In genomic region chr3:86028658-86029375, GRCm38 (mm10) we compare ENCODE assay signal across 36 mouse cellular contexts. TPM values are rescaled to one million over a fixed set of nuclear protein-coding genes. Genes with fewer than 3 reads are reported as not detected.
DNase-seq lines count a peak whose midpoint lies in the region; ATAC-seq and TF ChIP-seq lines count a peak whose summit lies in the region.
"Had no signal": no experiment of that assay in that cellular context is flagged by ENCODE, and none has a peak within 500 bp of the region (broad histone marks: within the 10 kb centered on the region; RNA-seq: fewer than 3 reads in every experiment).

No protein-coding gene starts in this region.

- peak; percentile 61; the same call in 1 of the 2 replicates for ATAC-seq in liver, embryonic 12.5 days
- no peak for ATAC-seq in liver, postnatal 0 days
- ATAC-seq in liver, embryonic 13.5 days (ENCODE audit: low read depth) = 0 out of 2 replicates have a peak, but pooled peaks have one; percentile 47
- ATAC-seq in megakaryocyte-erythroid progenitor cell, adult 5-6 weeks (replicated peaks; ENCODE audit: low FRiP score, low TSS enrichment, poor library complexity, severe bottlenecking) = peak; percentile 59; the same call in 1 of the 2 replicates
- ATAC-seq: forebrain, embryonic 15.5 days; hindbrain, embryonic 16.5 days; Patski had no signal

- H3K27me3 ChIP-seq in liver, embryonic 12.5 days (replicated peaks) = no peaks in the 10 kb centered on the region
- H3K27me3 ChIP-seq in liver, postnatal 0 days (ENCODE audit: insufficient read depth, low read length) = no peaks in the 10 kb centered on the region
- H3K27me3 ChIP-seq in liver, embryonic 13.5 days = no peaks in the 10 kb centered on the region
- H3K27me3 ChIP-seq: CH12.LX; embryonic facial prominence, embryonic 13.5 days; forebrain, embryonic 12.5 days; forebrain, embryonic 15.5 days; heart, embryonic 12.5 days; heart, embryonic 15.5 days; hindbrain, embryonic 13.5 days; Patski had no signal

- H3K9ac ChIP-seq in liver, embryonic 12.5 days = no peak overlapping the region
- H3K9ac ChIP-seq in liver, postnatal 0 days (replicated peaks) = no peak overlapping the region
- H3K9ac ChIP-seq in liver, embryonic 13.5 days = no peak overlapping the region
- H3K9ac ChIP-seq: embryonic facial prominence, embryonic 13.5 days; forebrain, embryonic 12.5 days; forebrain, embryonic 15.5 days; heart, embryonic 12.5 days; heart, embryonic 15.5 days; hindbrain, embryonic 13.5 days had no signal

- TF ChIP-seq EP300 in liver, postnatal 0 days (IDR thresholded peaks at IDR 0.05; ENCODE audit: low read depth) = no peak

- no peak overlapping the region for H3K4me2 ChIP-seq in liver, embryonic 12.5 days
- no peak overlapping the region for H3K4me2 ChIP-seq in liver, postnatal 0 days (ENCODE audit: low read depth, low read length)
- no peak overlapping the region for H3K4me2 ChIP-seq in liver, embryonic 13.5 days
- H3K4me2 ChIP-seq: embryonic facial prominence, embryonic 13.5 days; forebrain, embryonic 12.5 days; forebrain, embryonic 15.5 days; heart, embryonic 12.5 days; heart, embryonic 15.5 days; hindbrain, embryonic 13.5 days had no signal

- 54% methylated on average over 15 of the region's 15 CpGs for WGBS in liver, embryonic 12.5 days (ENCODE audit: insufficient replicate concordance)
- 64% methylated on average over 15 of the region's 15 CpGs for WGBS in liver, postnatal 0 days (ENCODE audit: insufficient replicate concordance)
- 54% methylated on average over 15 of the region's 15 CpGs for WGBS in liver, embryonic 13.5 days (ENCODE audit: insufficient replicate concordance)

- no peak overlapping the region for H3K27ac ChIP-seq in liver, embryonic 12.5 days
- H3K27ac ChIP-seq in liver, postnatal 0 days (ENCODE audit: low read depth) = no peak overlapping the region
- no peak overlapping the region for H3K27ac ChIP-seq in liver, embryonic 13.5 days
- H3K27ac ChIP-seq: embryonic facial prominence, embryonic 10.5 days; embryonic facial prominence, embryonic 13.5 days; forebrain, embryonic 12.5 days; forebrain, embryonic 15.5 days; heart, embryonic 15.5 days; hindbrain, embryonic 13.5 days had no signal

- DNase-seq in heart, adult 11 months = peak; percentile 53
- no peak for DNase-seq in heart, postnatal 4 days
- DNase-seq in liver, postnatal 0 days = no peak
- DNase-seq in liver, embryonic 13.5 days = no peak
- DNase-seq in natural killer cell, adult 2 months (ENCODE audit: low spot score in 2 of 2) = no peak
- no peak for DNase-seq in embryo, embryonic 9.5 days (ENCODE audit: extremely low spot score)
- DNase-seq: adrenal gland, postnatal 10 days; adrenal gland, postnatal 36 days; B cell, adult 2 months; cerebellum, adult 11 months; cerebellum, adult 2 months; cerebellum, adult 9-11 months; cerebellum, postnatal 25 days; gastrocnemius, postnatal 10 days; gastrocnemius, postnatal 36 days; heart, postnatal 10 days had no signal

- no peaks in the 10 kb centered on the region for H3K36me3 ChIP-seq in liver, embryonic 12.5 days
- no peaks in the 10 kb centered on the region for H3K36me3 ChIP-seq in liver, postnatal 0 days (replicated peaks; ENCODE audit: insufficient read depth, low read length)
- 0 out of 2 replicates have a peak, but pooled peaks cover 3% of the 10 kb centered on the region for H3K36me3 ChIP-seq in liver, embryonic 13.5 days
- H3K36me3 ChIP-seq: forebrain, embryonic 12.5 days; forebrain, embryonic 15.5 days; G1E; heart, embryonic 15.5 days; hindbrain, embryonic 13.5 days had no signal

- no peak overlapping the region for H3K4me3 ChIP-seq in liver, embryonic 12.5 days
- H3K4me3 ChIP-seq in liver, postnatal 0 days (ENCODE audit: low read depth, low read length) = no peak overlapping the region
- H3K4me3 ChIP-seq in liver, embryonic 13.5 days (replicated peaks) = no peak overlapping the region
- H3K4me3 ChIP-seq: embryonic facial prominence, embryonic 10.5 days; embryonic facial prominence, embryonic 13.5 days; erythroblast, embryonic 14.5 days; forebrain, embryonic 12.5 days; forebrain, embryonic 15.5 days; heart, embryonic 12.5 days; heart, embryonic 15.5 days; hindbrain, embryonic 13.5 days had no signal

- no peak for TF ChIP-seq CTCF in liver, postnatal 0 days (IDR thresholded peaks at IDR 0.05; ENCODE audit: low read depth)

- H3K4me1 ChIP-seq in liver, embryonic 12.5 days = peaks cover 17% of the 10 kb centered on the region
- H3K4me1 ChIP-seq in liver, postnatal 0 days (ENCODE audit: insufficient read depth) = no peaks in the 10 kb centered on the region
- H3K4me1 ChIP-seq in liver, embryonic 13.5 days (replicated peaks) = peaks cover 8% of the 10 kb centered on the region; the same call in 1 of the 2 replicates
- H3K4me1 ChIP-seq: embryonic facial prominence, embryonic 13.5 days; forebrain, embryonic 12.5 days; forebrain, embryonic 15.5 days; hindbrain, embryonic 13.5 days had no signal

- H3K9me3 ChIP-seq in liver, embryonic 12.5 days (replicated peaks) = no peaks in the 10 kb centered on the region
- no peaks in the 10 kb centered on the region for H3K9me3 ChIP-seq in liver, postnatal 0 days (ENCODE audit: low read length)
- no peaks in the 10 kb centered on the region for H3K9me3 ChIP-seq in liver, embryonic 13.5 days (replicated peaks)
- H3K9me3 ChIP-seq: embryonic facial prominence, embryonic 10.5 days; embryonic facial prominence, embryonic 13.5 days; forebrain, embryonic 12.5 days; forebrain, embryonic 15.5 days; G1E; heart, embryonic 15.5 days; hindbrain, embryonic 13.5 days had no signal

RNA-seq across cellular contexts. Expression of gene Prss48, which starts 26.5 kb away (rescaled TPM):
- total RNA-seq in heart, postnatal 4 days (2021) = not detected
- polyA plus RNA-seq in liver, embryonic 12.5 days (2016; fragmentation: Nextera tagmentation; extraction: Ambion mirVana) = not detected in 2 replicates
- polyA plus RNA-seq in liver, postnatal 0 days (2015; fragmentation: Nextera tagmentation; extraction: Ambion mirVana) = not detected in 2 replicates
- not detected in 2 replicates for polyA plus RNA-seq in liver, embryonic 13.5 days (2015; fragmentation: Nextera tagmentation; extraction: Ambion mirVana)
- total RNA-seq in megakaryocyte-erythroid progenitor cell, adult 5-6 weeks (2014; fragmentation: Nextera tagmentation) = not detected in 2 replicates
- total RNA-seq in megakaryocyte-erythroid progenitor cell, adult 5-6 weeks (2017) = not detected in 2 replicates
- total RNA-seq: adrenal gland, adult 18-20 months; adrenal gland, postnatal 10 days; adrenal gland, postnatal 36 days; CH12.LX; common myeloid progenitor, adult 5-6 weeks; G1E; gastrocnemius, adult 18-20 months; gastrocnemius, postnatal 10 days; gastrocnemius, postnatal 36 days; granulocyte monocyte progenitor cell, adult 5-6 weeks; heart, adult 8-10 months; heart, postnatal 10 days; hematopoietic stem cell, adult 5-6 weeks had no signal
- polyA plus RNA-seq: cerebellum, adult 2 months; erythroblast, embryonic 14.5 days; forebrain, embryonic 12.5 days; forebrain, embryonic 15.5 days; G1E; heart, embryonic 12.5 days; heart, embryonic 15.5 days; hindbrain, embryonic 13.5 days; hindbrain, embryonic 16.5 days; Patski had no signal

RNA-seq across cellular contexts. Expression of gene Sh3d19, which starts 57.9 kb away (rescaled TPM):
- 10 to 100 TPM; 21.4 to 21.5 TPM for total RNA-seq in heart, postnatal 4 days (2021)
- 11.9 and 12.7 TPM in 2 replicates for polyA plus RNA-seq in liver, embryonic 12.5 days (2016; fragmentation: Nextera tagmentation; extraction: Ambion mirVana)
- 10.2 and 11.4 TPM in 2 replicates for polyA plus RNA-seq in liver, postnatal 0 days (2015; fragmentation: Nextera tagmentation; extraction: Ambion mirVana)
- polyA plus RNA-seq in liver, embryonic 13.5 days (2015; fragmentation: Nextera tagmentation; extraction: Ambion mirVana) = 6.2 and 6.9 TPM in 2 replicates
- 3.0 and 3.2 TPM in 2 replicates for total RNA-seq in megakaryocyte-erythroid progenitor cell, adult 5-6 weeks (2014; fragmentation: Nextera tagmentation)
- 5.6 and 7.7 TPM in 2 replicates for total RNA-seq in megakaryocyte-erythroid progenitor cell, adult 5-6 weeks (2017)
